Mouse (Mus musculus): ENCODE results near the gene Prr19. TPM values are rescaled to one million over a fixed set of nuclear protein-coding genes. Genes with fewer than 3 reads are reported as not detected.
A peak's percentile ranks its signal among the peaks of the same experiment; 100 is the strongest.

Gene Prr19
- polyA plus RNA-seq, 2 experiments, result 0.04 TPM; not detected in 1

DNA sequence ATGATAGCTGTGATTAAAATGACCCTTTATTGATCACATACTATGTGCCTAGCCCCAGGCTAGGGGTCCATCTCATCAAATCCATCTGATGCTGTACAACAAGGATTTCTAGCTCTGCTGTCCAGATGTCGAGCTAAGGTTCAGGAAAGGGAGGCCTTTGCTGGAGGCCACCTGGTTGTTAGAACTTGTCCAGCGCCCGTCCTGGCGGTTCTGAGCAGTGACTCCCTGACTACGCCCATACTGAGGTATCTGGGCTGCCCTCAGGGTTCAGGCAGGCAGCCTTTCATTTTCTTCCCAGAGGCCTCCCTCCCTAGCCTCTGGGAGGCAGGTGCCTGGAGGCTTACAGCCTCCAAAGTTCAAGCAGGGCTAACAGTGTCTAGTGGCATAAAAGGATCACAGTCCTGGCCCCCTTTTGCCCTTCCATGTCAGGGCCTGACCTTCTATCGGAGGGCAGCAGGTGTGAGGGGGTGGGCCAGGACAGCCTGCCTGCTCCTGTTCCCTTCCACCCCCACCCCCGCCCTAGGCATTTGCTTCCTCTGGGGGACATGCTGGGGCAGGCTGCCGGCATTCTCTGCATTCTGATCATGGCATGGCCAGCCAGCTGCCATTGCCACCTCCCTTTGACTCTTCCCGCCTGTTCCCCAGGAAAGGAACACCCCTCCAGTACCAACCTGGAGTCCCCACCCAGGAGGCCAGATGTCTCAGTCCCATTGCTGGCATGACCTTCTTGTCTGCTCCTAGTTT, 25.5 kb upstream of the Prr19 start:
- DNase-seq (ENCODE audit: low read depth in 3 of 3, low spot score in 3 of 3) (no peak), ATAC-seq (ENCODE audit: insufficient read depth) (no peak)
- Histone ChIP-seq H3K4me2 (ENCODE audit: low read depth) (no peak overlapping the region; the same call in 1 of the 2 replicates), H3K4me1 (replicated peaks; ENCODE audit: control insufficient read depth in 2 of 2, insufficient read depth in 2 of 2, low read length in 1 of 2) (peaks cover 57 to 61% of the 10 kb centered on the region in 2 experiments), H3K36me3 (replicated peaks; ENCODE audit: control insufficient read depth, insufficient read depth, low read depth) (peaks cover 2% of the 10 kb centered on the region; the same call in 1 of the 2 replicates), H3K27me3 (ENCODE audit: control insufficient read depth, insufficient read depth, low read length) (no peaks in the 10 kb centered on the region), H3K27ac (peak overlapping the region; percentile 52), H3K9ac (replicated peaks) (0 out of 2 replicates have a peak overlapping the region, but pooled peaks have one; percentile 20), H3K9me3 (ENCODE audit: control insufficient read depth, low read length) (no peaks in the 10 kb centered on the region), H3K4me3 (ENCODE audit: insufficient read depth in 1 of 2, low read depth in 2 of 2, low read length in 2 of 2) (no peak overlapping the region)
- 65% methylated on average over 9 of the region's 9 CpGs for WGBS (ENCODE audit: insufficient replicate concordance)
- TF ChIP-seq EP300 (IDR thresholded peaks at IDR 0.05; ENCODE audit: low read depth), result no peak
- no peak for TF ChIP-seq CTCF (IDR thresholded peaks at IDR 0.05; ENCODE audit: low read depth)

GRCm38 (mm10) chr7:25277405-25277804, 23.8 kb upstream of the Prr19 start:
- no peaks in the 10 kb centered on the region for H3K9me3 ChIP-seq (ENCODE audit: control insufficient read depth, low read length)
- no peaks in the 10 kb centered on the region for H3K27me3 ChIP-seq (ENCODE audit: control insufficient read depth, insufficient read depth, low read length)
- H3K4me2 ChIP-seq (ENCODE audit: low read depth), result peak overlapping the region; percentile 99
- H3K27ac ChIP-seq, result peak overlapping the region; percentile 93
- peaks cover 65 to 71% of the 10 kb centered on the region in 2 experiments for H3K4me1 ChIP-seq (replicated peaks; ENCODE audit: control insufficient read depth in 2 of 2, insufficient read depth in 2 of 2, low read length in 1 of 2)
- peaks cover 2% of the 10 kb centered on the region; the same call in 1 of the 2 replicates for H3K36me3 ChIP-seq (replicated peaks; ENCODE audit: control insufficient read depth, insufficient read depth, low read depth)
- 77% methylated on average over 4 of the region's 4 CpGs for WGBS (ENCODE audit: insufficient replicate concordance)
- no peak for TF ChIP-seq CTCF (IDR thresholded peaks at IDR 0.05; ENCODE audit: low read depth)
- TF ChIP-seq EP300 (IDR thresholded peaks at IDR 0.05; ENCODE audit: low read depth), result no peak
- H3K4me3 ChIP-seq (ENCODE audit: insufficient read depth in 1 of 2, low read depth in 2 of 2, low read length in 2 of 2), result no peak overlapping the region
- DNase-seq (ENCODE audit: low read depth in 3 of 3, low spot score in 3 of 3) (no peak), ATAC-seq (ENCODE audit: insufficient read depth) (no peak)
- peak overlapping the region; percentile 86 for H3K9ac ChIP-seq (replicated peaks)

DNA sequence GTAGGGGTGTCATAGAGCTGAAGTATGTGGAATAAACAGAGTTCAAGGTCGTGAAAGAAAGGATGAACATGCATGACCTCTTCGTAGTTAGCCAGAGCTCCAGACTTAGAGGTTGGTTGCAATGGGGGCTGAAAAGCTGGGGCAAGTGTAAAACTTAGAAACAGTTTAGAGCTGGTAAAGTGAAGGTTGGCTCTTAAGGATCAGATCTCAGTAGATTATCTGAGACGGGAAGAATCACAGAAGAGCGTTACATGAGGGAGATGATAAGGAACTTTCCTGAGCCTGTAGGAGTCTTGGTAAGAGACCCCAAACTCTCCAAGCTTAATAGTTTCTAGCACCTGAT, 23.2 kb upstream of the Prr19 start:
- peak overlapping the region in 1 of 2 experiments; percentile 75; a peak in 3 of 4 replicates for H3K4me3 ChIP-seq (ENCODE audit: insufficient read depth in 1 of 2, low read depth in 2 of 2, low read length in 2 of 2)
- no peaks in the 10 kb centered on the region for H3K9me3 ChIP-seq (ENCODE audit: control insufficient read depth, low read length)
- H3K4me2 ChIP-seq (ENCODE audit: low read depth), result peak overlapping the region; percentile 99
- peaks cover 63 to 70% of the 10 kb centered on the region in 2 experiments for H3K4me1 ChIP-seq (replicated peaks; ENCODE audit: control insufficient read depth in 2 of 2, insufficient read depth in 2 of 2, low read length in 1 of 2)
- WGBS (ENCODE audit: insufficient replicate concordance), result 12% methylated on average over 4 of the region's 4 CpGs
- peak overlapping the region; percentile 86 for H3K9ac ChIP-seq (replicated peaks)
- H3K36me3 ChIP-seq (replicated peaks; ENCODE audit: control insufficient read depth, insufficient read depth, low read depth), result peaks cover 2% of the 10 kb centered on the region; the same call in 1 of the 2 replicates
- ATAC-seq (ENCODE audit: insufficient read depth) (no peak), DNase-seq (ENCODE audit: low read depth in 3 of 3, low spot score in 3 of 3) (no peak)
- TF ChIP-seq CTCF (IDR thresholded peaks at IDR 0.05; ENCODE audit: low read depth) (no peak), EP300 (IDR thresholded peaks at IDR 0.05; ENCODE audit: low read depth) (no peak; the same call in 1 of the 2 replicates)
- no peaks in the 10 kb centered on the region for H3K27me3 ChIP-seq (ENCODE audit: control insufficient read depth, insufficient read depth, low read length)
- H3K27ac ChIP-seq, result peak overlapping the region; percentile 93

- no peaks in the 10 kb centered on the region for H3K27me3 ChIP-seq (ENCODE audit: control insufficient read depth, insufficient read depth, low read length)
- H3K9me3 ChIP-seq (ENCODE audit: control insufficient read depth, low read length), result no peaks in the 10 kb centered on the region
- no peaks in the 10 kb centered on the region for H3K36me3 ChIP-seq (replicated peaks; ENCODE audit: control insufficient read depth, insufficient read depth, low read depth)
- peaks cover 63 to 70% of the 10 kb centered on the region in 2 experiments for H3K4me1 ChIP-seq (replicated peaks; ENCODE audit: control insufficient read depth in 2 of 2, insufficient read depth in 2 of 2, low read length in 1 of 2)
- WGBS (ENCODE audit: insufficient replicate concordance), result under 1% methylated on average over 50 of the region's 60 CpGs
- H3K9ac ChIP-seq (replicated peaks), result peak overlapping the region; percentile 86
- TF ChIP-seq EP300 (IDR thresholded peaks at IDR 0.05; ENCODE audit: low read depth) (no peak), CTCF (IDR thresholded peaks at IDR 0.05; ENCODE audit: low read depth) (peak; percentile 73)
- DNase-seq (ENCODE audit: low read depth in 3 of 3, low spot score in 3 of 3), result peak; percentile 88 to 91 (median 90)
- peak overlapping the region; percentile 93 for H3K27ac ChIP-seq
- peak; percentile 65 for ATAC-seq (ENCODE audit: insufficient read depth)
- peak overlapping the region; percentile 65 to 75 for H3K4me3 ChIP-seq (ENCODE audit: insufficient read depth in 1 of 2, low read depth in 2 of 2, low read length in 2 of 2)
- peak overlapping the region; percentile 99 for H3K4me2 ChIP-seq (ENCODE audit: low read depth)
Observed at GRCm38 (mm10) chr7:25278341-25279075, 22.7 kb upstream of the Prr19 start.
